Mouse (Mus musculus): ENCODE data around the gene Gm49337. TPM values are rescaled to one million over a fixed set of nuclear protein-coding genes. Genes with fewer than 3 reads are reported as not detected.

The Gm49337 gene
- total and polyA plus RNA-seq, 3 experiments, result not detected

GRCm38 (mm10) chr4:116125803-116126386 lies 47.3 kb upstream of the Gm49337 start:
- H3K79me2 ChIP-seq (ENCODE audit: control insufficient read depth, insufficient read depth, low read length, poor library complexity), result peaks cover 13% of the 10 kb centered on the region
- H3K4me1 ChIP-seq (ENCODE audit: control insufficient read depth in 1 of 2, insufficient read depth in 2 of 2, low read length in 2 of 2), result peaks cover 2 to 14% of the 10 kb centered on the region in 2 experiments; a peak in 3 of 4 replicates
- DNase-seq (ENCODE audit: low read depth, low spot score), result peak; percentile 75
- H3K9me3 ChIP-seq (replicated peaks; ENCODE audit: insufficient read depth, low read length), result no peaks in the 10 kb centered on the region
- H3K36me3 ChIP-seq (ENCODE audit: control insufficient read depth in 1 of 2, insufficient read depth in 2 of 2, low read length in 2 of 2), result peaks cover 0 to 22% of the 10 kb centered on the region in 2 experiments; a peak in 2 of 4 replicates
- H3K9ac ChIP-seq (ENCODE audit: control insufficient read depth, low read depth, low read length, poor library complexity, severe bottlenecking), result no peak overlapping the region
- H3K27me3 ChIP-seq (ENCODE audit: control insufficient read depth in 1 of 2, insufficient read depth in 2 of 2, low read length in 2 of 2), result no peaks in the 10 kb centered on the region
- H3K27ac ChIP-seq (ENCODE audit: control insufficient read depth, low read depth, low read length), result peak overlapping the region; percentile 50
- no peak overlapping the region for H3K4me3 ChIP-seq (ENCODE audit: control insufficient read depth in 1 of 2, insufficient read depth in 1 of 2, low read depth in 2 of 2, low read length in 2 of 2)
- no peak for TF ChIP-seq JUND (IDR thresholded peaks at IDR 0.05; ENCODE audit: low read depth, low read length)
- TF ChIP-seq CHD1 (IDR thresholded peaks at IDR 0.05; ENCODE audit: low read depth, low read length), result no peak
- no peak for TF ChIP-seq MAZ (IDR thresholded peaks at IDR 0.05; ENCODE audit: low read depth, low read length)
- no peak for TF ChIP-seq USF1 (IDR thresholded peaks at IDR 0.05; ENCODE audit: low read depth, low read length)
- TF ChIP-seq MAFK (IDR thresholded peaks at IDR 0.05; ENCODE audit: borderline replicate concordance, low read depth, low read length), result 0 out of 2 replicates have a peak, but pooled peaks have one; percentile 2
- TF ChIP-seq CTCF (IDR thresholded peaks at IDR 0.05 in 2 of 3, conservative IDR thresholded peaks at IDR 0.05 in 1 of 3; ENCODE audit: control insufficient read depth in 1 of 3, insufficient read depth in 1 of 3, low read depth in 2 of 3, low read length in 3 of 3, poor library complexity in 1 of 3, severe bottlenecking in 1 of 3), result no peak
- no peak for TF ChIP-seq POLR2AphosphoS5 (IDR thresholded peaks at IDR 0.05; ENCODE audit: borderline replicate concordance, low read depth, low read length)
- no peak for TF ChIP-seq E2F4 (IDR thresholded peaks at IDR 0.05; ENCODE audit: borderline replicate concordance, low read depth, low read length)
- no peak for TF ChIP-seq UBTF (IDR thresholded peaks at IDR 0.05; ENCODE audit: borderline replicate concordance, insufficient read depth, low read depth, low read length)
- TF ChIP-seq MAX (IDR thresholded peaks at IDR 0.05; ENCODE audit: low read length), result peak; percentile 34; the same call in 1 of the 2 replicates
- TF ChIP-seq ZNF384 (IDR thresholded peaks at IDR 0.05; ENCODE audit: low read depth, low read length), result no peak; the same call in 1 of the 2 replicates
- peak; percentile 53 for TF ChIP-seq BHLHE40 (IDR thresholded peaks at IDR 0.05; ENCODE audit: borderline replicate concordance, low read depth, low read length)
- no peak for TF ChIP-seq KAT2A (conservative IDR thresholded peaks at IDR 0.05; ENCODE audit: low read depth, low read length)
- peak; percentile 57; the same call in 1 of the 2 replicates for TF ChIP-seq SIN3A (IDR thresholded peaks at IDR 0.05; ENCODE audit: low read length)
- peak; percentile 82 to 83 for TF ChIP-seq EP300 (IDR thresholded peaks at IDR 0.05; ENCODE audit: low read depth in 1 of 2, low read length in 2 of 2)
- TF ChIP-seq TBP (IDR thresholded peaks at IDR 0.05; ENCODE audit: low read depth, low read length), result peak; percentile 96
- TF ChIP-seq TAL1 (IDR thresholded peaks at IDR 0.05; ENCODE audit: low read length), result peak; percentile 59
- TF ChIP-seq MEF2A (IDR thresholded peaks at IDR 0.05; ENCODE audit: extremely low read depth, insufficient replicate concordance, low read depth, low read length, poor library complexity, severe bottlenecking), result no peak
- TF ChIP-seq GATA1 (IDR thresholded peaks at IDR 0.05; ENCODE audit: low read depth, low read length), result peak; percentile 88
- TF ChIP-seq POLR2AphosphoS2 (IDR thresholded peaks at IDR 0.05; ENCODE audit: low read length), result no peak
- no peak for TF ChIP-seq ELF1 (IDR thresholded peaks at IDR 0.05; ENCODE audit: low read depth, low read length)
- no peak for TF ChIP-seq USF2 (IDR thresholded peaks at IDR 0.05; ENCODE audit: borderline replicate concordance in 1 of 2, insufficient read depth in 1 of 2, low read depth in 1 of 2, low read length in 2 of 2)
- peak; percentile 96 for TF ChIP-seq RCOR1 (IDR thresholded peaks at IDR 0.05; ENCODE audit: low read depth, low read length)
- TF ChIP-seq ETS1 (IDR thresholded peaks at IDR 0.05; ENCODE audit: low read depth, low read length), result peak; percentile 66
- no peak; the same call in 1 of the 2 replicates for TF ChIP-seq HCFC1 (IDR thresholded peaks at IDR 0.05; ENCODE audit: low read depth, low read length)
- no peak for TF ChIP-seq ZKSCAN1 (IDR thresholded peaks at IDR 0.05; ENCODE audit: low read depth, low read length)
- TF ChIP-seq MYB (IDR thresholded peaks at IDR 0.05; ENCODE audit: low read depth, low read length), result peak; percentile 42; the same call in 1 of the 2 replicates
- TF ChIP-seq NRF1 (IDR thresholded peaks at IDR 0.05; ENCODE audit: insufficient read depth, low read depth, low read length, poor library complexity, severe bottlenecking), result no peak
- no peak for TF ChIP-seq POLR2A (IDR thresholded peaks at IDR 0.05; ENCODE audit: control insufficient read depth in 1 of 2, insufficient read depth in 1 of 2, low read depth in 1 of 2, low read length in 2 of 2, poor library complexity in 1 of 2)
- no peak for TF ChIP-seq NELFE (IDR thresholded peaks at IDR 0.05; ENCODE audit: low read depth, low read length)
- no peak for TF ChIP-seq SMC3 (IDR thresholded peaks at IDR 0.05; ENCODE audit: low read depth, low read length)
- peak; percentile 25; the same call in 1 of the 2 replicates for TF ChIP-seq MXI1 (IDR thresholded peaks at IDR 0.05; ENCODE audit: low read depth, low read length)
- TF ChIP-seq TCF12 (IDR thresholded peaks at IDR 0.05; ENCODE audit: low read depth, low read length), result peak; percentile 87
- TF ChIP-seq CHD2 (IDR thresholded peaks at IDR 0.05; ENCODE audit: low read length), result no peak
- TF ChIP-seq ZC3H11A (IDR thresholded peaks at IDR 0.05; ENCODE audit: low read depth, low read length), result no peak
- no peak for TF ChIP-seq ZMIZ1 (IDR thresholded peaks at IDR 0.05; ENCODE audit: low read depth, low read length)
- TF ChIP-seq RAD21 (IDR thresholded peaks at IDR 0.05; ENCODE audit: low read depth, low read length), result no peak
